Mouse (Mus musculus): ENCODE results near the gene Pgk1. TPM values are rescaled to one million over a fixed set of nuclear protein-coding genes. Genes with fewer than 3 reads are reported as not detected.
"Not testable (repeated sequence)": the region's sequence is repeated elsewhere in the genome, so short reads cannot be mapped to it uniquely, and the experiment has no call there.

Pgk1 gene
- 100 to 1,000 TPM; 423 to 432 (median 428) TPM for total RNA-seq (2022)

DNA sequence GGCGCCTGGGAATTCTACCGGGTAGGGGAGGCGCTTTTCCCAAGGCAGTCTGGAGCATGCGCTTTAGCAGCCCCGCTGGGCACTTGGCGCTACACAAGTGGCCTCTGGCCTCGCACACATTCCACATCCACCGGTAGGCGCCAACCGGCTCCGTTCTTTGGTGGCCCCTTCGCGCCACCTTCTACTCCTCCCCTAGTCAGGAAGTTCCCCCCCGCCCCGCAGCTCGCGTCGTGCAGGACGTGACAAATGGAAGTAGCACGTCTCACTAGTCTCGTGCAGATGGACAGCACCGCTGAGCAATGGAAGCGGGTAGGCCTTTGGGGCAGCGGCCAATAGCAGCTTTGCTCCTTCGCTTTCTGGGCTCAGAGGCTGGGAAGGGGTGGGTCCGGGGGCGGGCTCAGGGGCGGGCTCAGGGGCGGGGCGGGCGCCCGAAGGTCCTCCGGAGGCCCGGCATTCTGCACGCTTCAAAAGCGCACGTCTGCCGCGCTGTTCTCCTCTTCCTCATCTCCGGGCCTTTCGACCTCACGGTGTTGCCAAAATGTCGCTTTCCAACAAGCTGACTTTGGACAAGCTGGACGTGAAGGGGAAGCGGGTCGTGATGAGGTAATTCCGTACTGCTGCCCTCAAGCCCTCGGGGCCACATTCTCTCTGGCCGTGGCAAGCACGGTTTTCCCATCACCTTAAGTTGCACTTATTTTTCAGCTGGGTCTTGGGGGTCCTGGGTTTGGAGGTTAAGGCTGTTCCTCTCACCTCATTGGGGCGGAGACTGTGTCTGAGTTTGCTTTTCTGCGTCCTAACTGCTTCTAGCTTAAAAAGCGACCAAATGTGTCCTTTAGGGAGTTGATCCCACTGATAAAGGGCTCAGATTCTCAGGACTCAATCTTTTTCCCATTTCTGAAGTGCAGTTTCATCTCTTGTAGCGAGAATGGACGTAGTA is at the start of gene Pgk1:
Gene Pgk1 (plus strand): TSS at position 388 of the 937 bp plus-strand sequence.
- peak; percentile 92 for DNase-seq (ENCODE audit: low spot score)

DNA sequence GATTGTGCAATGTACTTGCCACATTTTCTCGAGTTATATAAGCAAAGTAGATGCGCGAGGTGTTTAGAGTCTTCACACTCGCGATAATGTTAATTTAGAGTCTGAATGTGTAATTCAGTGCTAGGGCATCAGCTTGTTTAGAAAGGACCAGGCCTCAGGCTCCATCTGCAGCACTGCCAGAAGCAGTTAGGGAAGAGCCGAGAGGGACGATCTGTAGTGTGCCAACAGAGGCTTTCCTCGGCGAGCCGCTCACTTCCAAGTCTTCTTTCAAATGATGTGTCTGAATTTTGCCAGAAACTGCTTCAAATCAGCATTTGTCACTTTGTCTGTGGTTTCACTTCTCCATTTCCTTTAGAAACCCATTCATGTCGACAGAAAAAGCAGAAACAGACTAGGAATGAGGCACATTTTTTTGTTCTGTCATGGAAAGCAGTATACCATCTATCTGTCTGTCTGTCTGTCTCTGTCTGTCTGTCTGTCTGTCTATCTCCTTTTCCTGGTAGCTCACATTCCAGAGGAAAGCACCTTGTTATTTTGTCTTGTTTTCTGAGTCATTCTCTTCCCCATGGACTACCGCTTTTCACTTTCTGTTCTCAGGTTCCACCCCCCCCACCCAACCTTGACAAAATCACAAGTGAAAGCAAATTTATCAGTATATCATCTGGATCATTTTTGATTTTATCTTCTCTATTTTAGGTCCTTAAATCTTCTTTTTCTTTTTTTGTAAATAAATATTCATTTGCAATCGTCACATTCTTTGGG is 47.4 kb upstream of the Pgk1 start:
- no peak for DNase-seq (ENCODE audit: low spot score)

DNA sequence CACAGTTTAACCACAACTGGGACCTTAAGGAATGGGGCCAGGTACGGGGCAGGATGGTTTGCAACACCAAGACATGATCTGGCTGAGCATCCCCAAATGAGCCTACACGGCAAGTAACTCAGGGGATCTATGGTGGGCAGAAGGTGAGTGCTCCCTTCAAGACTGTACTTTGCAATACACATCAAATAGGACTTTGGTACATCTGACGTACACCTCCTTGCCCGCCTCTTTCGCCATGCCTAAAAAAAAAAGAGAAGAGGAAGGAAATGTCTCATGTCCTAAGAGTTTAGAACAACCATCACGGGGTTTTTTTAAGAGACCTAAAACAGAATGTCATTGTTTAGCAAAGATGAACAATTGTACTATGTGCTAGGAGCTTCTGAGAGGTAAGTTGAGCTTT is 44.0 kb upstream of the Pgk1 start, which contains the start of gene Tlr13:
Gene Tlr13 (plus strand): TSS at position 269 of the 400 bp plus-strand sequence.
- no peak for DNase-seq (ENCODE audit: low spot score)

DNA sequence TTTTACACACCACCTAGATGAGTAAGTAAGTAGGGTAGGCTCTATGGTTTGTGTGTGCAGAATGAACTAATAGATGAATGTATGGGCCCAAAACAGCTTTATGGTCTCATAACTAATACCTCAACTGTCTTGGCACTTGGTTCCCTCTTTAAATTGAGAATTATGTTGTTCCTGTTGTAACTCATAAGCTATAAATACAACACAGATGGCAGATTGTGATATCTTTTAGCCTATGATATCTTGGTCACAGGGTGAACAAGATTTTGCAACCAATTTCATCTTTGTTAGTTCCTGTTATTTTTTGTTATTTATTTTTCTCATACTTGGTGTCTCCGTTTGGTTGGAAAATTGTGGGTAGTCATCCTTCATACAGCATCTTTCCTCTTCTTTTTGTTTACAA is 38.7 kb upstream of the Pgk1 start:
- DNase-seq (ENCODE audit: low spot score), result no peak

GRCm38 (mm10) chrX:106149460-106149859 is 37.4 kb upstream of the Pgk1 start:
- DNase-seq (ENCODE audit: low spot score), result no peak

DNA sequence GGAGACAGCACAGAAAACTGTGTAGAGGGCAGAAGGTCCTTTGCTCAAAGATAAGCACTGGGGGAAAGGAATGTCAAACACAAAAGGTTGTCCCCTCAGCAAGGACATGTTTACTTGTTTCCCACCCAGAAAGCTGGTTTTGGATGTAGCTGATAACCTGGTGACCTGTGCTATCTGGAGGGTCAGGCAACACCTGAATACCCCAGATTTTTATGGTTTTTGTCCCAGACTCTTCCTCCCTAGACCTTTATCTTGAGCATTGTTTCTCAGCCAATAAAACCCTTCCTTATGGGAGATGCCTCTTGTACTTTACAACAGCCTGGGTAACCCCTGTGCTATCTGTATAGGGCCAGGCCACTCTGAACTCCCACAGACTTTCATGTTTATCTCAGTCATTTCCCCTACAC is 32.7 kb upstream of the Pgk1 start:
- DNase-seq (ENCODE audit: low spot score), result no peak

DNA sequence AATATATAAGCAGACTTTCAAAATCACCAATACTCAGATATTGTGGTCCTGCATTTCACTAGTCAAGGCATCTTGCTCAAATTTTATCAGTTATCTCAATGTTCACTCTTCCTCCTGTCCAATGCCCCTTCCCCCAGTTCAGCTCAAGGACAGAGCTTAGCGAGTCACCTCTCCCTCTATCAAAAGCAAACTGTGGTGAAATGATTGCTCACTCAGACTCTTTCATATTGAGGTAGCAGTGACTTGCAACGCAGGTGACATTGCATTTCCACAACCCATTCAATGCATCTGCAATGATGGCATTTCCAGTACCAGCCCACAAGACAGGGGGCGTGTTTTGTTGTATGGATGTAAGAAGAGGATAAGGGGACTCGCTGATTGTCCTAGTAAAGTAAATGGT is 31.0 kb upstream of the Pgk1 start:
- DNase-seq (ENCODE audit: low spot score), result no peak

- no peak for DNase-seq (ENCODE audit: low spot score)
Measured at GRCm38 (mm10) chrX:106163995-106164394, 22.9 kb upstream of the Pgk1 start.

GRCm38 (mm10) chrX:106164555-106164954 is 22.3 kb upstream of the Pgk1 start:
- DNase-seq (ENCODE audit: low spot score), result no peak

DNA sequence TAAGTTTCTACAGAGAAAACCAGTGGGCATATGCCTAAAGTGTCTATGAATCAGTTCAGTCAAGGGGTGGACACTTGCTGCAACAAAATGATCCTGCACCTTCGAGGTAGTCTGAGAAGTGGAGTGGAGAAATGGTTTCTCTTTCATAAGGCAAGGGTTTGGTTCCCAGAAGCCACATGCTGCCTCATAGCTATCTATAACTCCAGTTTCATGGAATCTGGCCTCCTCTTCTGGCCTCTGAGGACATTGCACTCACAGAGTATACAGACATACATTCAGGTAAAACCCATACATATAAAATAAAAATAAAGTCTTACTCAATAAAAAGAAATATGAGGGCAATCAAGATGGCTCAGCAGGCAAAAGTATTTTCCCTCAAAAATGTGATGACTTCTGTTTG is 21.8 kb upstream of the Pgk1 start:
- no peak for DNase-seq (ENCODE audit: low spot score)

DNA sequence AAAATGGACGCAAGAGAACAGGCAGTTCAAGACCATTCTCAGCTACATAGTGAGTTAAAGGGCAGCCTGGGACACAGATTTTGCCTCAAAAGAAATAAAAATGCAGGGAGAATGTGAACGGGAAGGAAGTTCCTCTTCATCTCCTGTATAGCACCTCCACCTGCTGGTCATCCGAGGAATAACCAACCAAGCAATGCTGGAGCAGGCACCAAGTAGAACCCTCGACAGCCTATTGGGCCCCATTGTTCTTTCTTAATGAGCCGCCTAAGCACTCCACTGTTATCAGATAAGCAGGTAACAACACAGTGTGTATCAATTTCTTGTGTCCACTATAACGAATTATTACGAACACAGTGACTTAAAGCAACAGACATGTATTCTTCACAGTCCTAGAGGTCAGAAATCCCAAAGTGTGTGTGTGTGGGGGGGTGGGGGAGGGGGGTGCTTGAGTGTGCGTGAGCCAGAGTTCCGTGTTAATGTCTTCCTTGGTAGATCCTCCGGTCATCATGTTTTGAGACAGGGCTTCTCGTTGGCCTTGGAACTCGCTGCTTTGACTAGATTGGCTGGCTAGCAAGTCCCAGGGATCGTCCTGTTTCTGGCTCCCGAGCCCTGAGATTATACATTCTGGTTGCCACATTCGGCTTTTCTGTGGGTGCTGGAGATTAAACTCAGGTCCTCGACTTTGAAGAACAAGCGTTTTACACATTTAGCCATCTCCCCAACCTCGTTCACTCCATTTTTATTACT is 15.6 kb upstream of the Pgk1 start:
- peak; percentile 62 for DNase-seq (ENCODE audit: low spot score)

DNA sequence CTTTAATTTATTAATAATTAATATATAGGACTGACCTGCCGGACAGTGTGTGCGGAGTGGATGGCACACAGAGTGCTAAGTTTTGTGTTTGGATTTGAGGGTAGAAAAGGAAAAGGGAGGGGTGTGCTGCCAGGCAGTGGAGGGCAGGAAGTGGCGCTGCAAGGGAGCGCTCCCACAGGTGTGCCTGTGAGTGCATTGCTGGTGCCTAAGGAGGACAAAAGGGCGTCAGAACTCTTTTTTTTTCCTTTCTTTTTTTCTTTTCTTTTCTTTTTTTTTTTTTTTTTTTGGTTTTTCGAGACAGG is 15.1 kb upstream of the Pgk1 start:
- DNase-seq (ENCODE audit: low spot score), result no peak

DNA sequence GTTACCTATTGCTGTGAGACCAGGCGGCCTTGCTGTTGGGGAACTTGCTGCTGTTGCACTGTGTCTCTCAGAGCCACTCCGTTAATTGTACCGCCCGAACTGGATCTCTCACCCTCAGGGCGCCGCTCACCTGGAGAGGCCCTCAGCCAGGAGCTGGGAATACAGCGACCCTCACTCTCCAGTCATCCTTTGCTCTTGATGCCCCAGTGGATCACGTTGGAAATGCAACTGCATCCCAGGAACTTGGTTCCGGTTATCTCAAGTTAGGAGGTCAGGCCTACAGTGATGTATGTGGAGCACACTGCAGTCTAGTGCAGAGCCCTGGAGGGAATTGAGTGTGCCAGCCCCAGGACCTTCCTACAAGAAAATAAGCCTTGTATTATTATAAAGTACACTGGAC is 10.6 kb upstream of the Pgk1 start:
- DNase-seq (ENCODE audit: low spot score), result no peak

DNA sequence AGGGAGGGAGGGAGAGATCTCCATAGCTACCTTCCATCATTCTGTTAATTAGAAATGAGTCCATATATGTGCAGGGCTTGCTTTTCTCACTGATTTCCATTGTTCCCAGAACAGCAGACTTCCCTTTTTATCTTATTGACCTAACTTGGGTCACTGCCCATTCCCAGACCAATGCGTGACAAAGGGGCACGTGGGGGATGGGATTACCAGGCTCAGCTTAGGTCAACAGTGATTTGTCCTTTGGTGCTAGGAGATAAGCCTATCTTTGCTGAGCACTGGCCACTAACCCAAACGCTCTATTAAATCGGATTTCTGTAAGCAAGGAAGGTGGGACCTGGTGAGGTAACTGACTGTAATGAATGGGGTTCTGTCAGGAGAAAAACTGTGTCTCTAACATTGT is 2.6 kb upstream of the Pgk1 start:
- DNase-seq (ENCODE audit: low spot score), result no peak

- no peak for DNase-seq (ENCODE audit: low spot score)
Measured at GRCm38 (mm10) chrX:106185706-106186105, 1.2 kb upstream of the Pgk1 start.

DNA sequence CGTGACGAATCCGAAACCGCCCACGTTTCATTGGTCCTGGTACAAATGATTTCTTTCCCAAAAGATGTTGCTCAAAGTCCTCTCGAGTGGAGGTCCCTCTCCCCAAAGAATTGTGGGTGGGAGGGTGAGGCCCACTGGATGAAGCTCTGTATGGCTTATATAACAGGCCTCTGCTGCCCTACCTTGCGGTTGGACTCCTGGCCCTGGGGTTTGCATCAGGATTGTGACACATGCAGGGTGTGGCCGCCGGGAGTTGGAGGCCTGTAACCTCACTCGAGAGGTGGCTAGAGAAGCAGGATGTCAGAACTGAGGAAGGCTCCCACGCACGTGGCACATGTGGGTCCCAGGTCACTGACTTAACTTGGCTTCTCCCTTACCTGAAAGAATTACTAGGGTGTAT is 837 bp downstream of the Pgk1 start:
- no peak for DNase-seq (ENCODE audit: low spot score)

DNA sequence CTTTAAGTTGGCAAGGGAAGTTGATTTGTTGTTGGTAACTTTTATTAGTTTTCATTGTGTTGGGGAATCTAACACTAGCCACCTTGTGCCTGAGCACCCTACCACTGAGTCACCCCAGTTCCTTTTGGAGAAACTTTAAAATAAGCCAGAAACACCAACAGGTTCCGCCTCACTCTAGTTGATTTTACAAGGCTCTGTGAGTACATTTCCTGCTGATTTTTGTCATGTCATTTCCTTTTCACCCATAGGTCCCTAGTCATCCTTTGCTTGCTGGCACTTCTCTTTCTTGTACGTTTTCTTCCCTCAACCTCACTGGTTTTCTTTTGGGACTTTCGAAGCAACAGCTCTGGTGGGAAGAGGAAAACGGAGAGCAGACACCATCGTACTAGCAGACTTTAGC is 2.5 kb downstream of the Pgk1 start:
- no peak for DNase-seq (ENCODE audit: low spot score)

GRCm38 (mm10) chrX:106190091-106190490 is 3.2 kb downstream of the Pgk1 start:
- DNase-seq (ENCODE audit: low spot score), result no peak

GRCm38 (mm10) chrX:106194361-106194760 is 7.5 kb downstream of the Pgk1 start:
- DNase-seq (ENCODE audit: low spot score), result not testable (repeated sequence)

- no peak for DNase-seq (ENCODE audit: low spot score)
Measured at GRCm38 (mm10) chrX:106197308-106197707, 10.4 kb downstream of the Pgk1 start.

GRCm38 (mm10) chrX:106198904-106199303 is 12.0 kb downstream of the Pgk1 start:
- no peak for DNase-seq (ENCODE audit: low spot score)

DNA sequence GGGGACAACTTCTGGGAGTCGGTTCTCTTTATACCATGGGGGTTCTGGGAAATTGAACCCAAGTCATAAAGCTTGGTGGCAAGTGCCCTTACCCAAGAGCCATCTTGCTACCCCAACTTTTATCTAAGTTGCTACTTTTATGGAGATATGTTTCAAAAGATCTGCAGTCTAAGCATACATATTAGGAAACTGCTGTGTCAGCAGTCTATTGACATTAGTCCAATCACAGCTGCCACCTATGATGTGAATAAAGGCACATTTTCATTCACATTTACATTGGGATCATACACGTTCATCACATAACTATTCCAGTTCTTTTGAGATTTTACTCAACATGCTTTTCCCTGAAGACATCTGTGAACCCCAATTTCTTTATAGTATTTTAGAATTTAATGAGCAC is 22.2 kb downstream of the Pgk1 start:
- DNase-seq (ENCODE audit: low spot score), result no peak

All from heart, adult 8-10 months (tissue).